Mouse (Mus musculus) left cerebral cortex, adult 18-20 months (tissue): ENCODE results near the gene Rgr. TPM values are rescaled to one million over a fixed set of nuclear protein-coding genes. Genes with fewer than 3 reads are reported as not detected.
A peak's percentile ranks its signal among the peaks of the same experiment; 100 is the strongest.

Experiments used
- DNase-seq, 2 experiments: peaks; one replicate each; pipeline ENCODE4 v3.0.0; 2021 to 2022; ENCODE audit warnings: low spot score in 2 of 2, mixed read lengths in 1 of 2
- long read RNA-seq, 2 experiments: library from polyadenylated mRNA; stranded (forward); transcript quantifications; one replicate each; pipeline ENCODE4 v2.0.0; 2021
- total RNA-seq, 2 experiments: library from RNA; stranded (reverse); gene quantifications; 2 replicates each; pipeline ENCODE4 v1.2.3; 2021

Gene Rgr
- not detected for total RNA-seq
- long read RNA-seq, experiment 1: 0 reads
- long read RNA-seq, experiment 2: 0 reads

GRCm38 (mm10) chr14:37048914-37049410 is at the start of gene Rgr:
Rgr (minus strand) TSS chr14:37048964.
- DNase-seq: no peak

- peak; percentile 9 to 37 for DNase-seq
Observed at GRCm38 (mm10) chr14:37097956-37098530, 49.3 kb upstream of the Rgr start, which contains the start of gene Cdhr1. Cdhr1 (minus strand) TSS chr14:37098347.

- no peak for DNase-seq
Observed at GRCm38 (mm10) chr14:37095556-37095955, 46.8 kb upstream of the Rgr start.

- DNase-seq: no peak
Observed at GRCm38 (mm10) chr14:37094436-37094835, 45.7 kb upstream of the Rgr start.

GRCm38 (mm10) chr14:37083755-37084154 is 35.0 kb upstream of the Rgr start:
- DNase-seq: no peak

- DNase-seq: no peak
Observed at GRCm38 (mm10) chr14:37080724-37081123, 32.0 kb upstream of the Rgr start.

GRCm38 (mm10) chr14:37068516-37068915 is 19.8 kb upstream of the Rgr start:
- DNase-seq: no peak

- no peak for DNase-seq
Observed at GRCm38 (mm10) chr14:37067629-37068028, 18.9 kb upstream of the Rgr start, which contains the start of gene Lrit2. Lrit2 (plus strand) TSS chr14:37067929.

- peak in 1 of 2 experiments; percentile 24 for DNase-seq
Observed at GRCm38 (mm10) chr14:37066636-37067035, 17.9 kb upstream of the Rgr start.

- DNase-seq: no peak
Observed at GRCm38 (mm10) chr14:37064849-37065248, 16.1 kb upstream of the Rgr start.

GRCm38 (mm10) chr14:37034432-37034831 is 14.3 kb downstream of the Rgr start:
- DNase-seq: no peak

GRCm38 (mm10) chr14:37033241-37033640 is 15.5 kb downstream of the Rgr start:
- peak; percentile 87 to 89 for DNase-seq

GRCm38 (mm10) chr14:37032481-37033104 is 16.2 kb downstream of the Rgr start:
- DNase-seq: no peak

- DNase-seq: no peak
Observed at GRCm38 (mm10) chr14:37028555-37028954, 20.2 kb downstream of the Rgr start.

- DNase-seq: no peak
Observed at GRCm38 (mm10) chr14:37027951-37028350, 20.8 kb downstream of the Rgr start.

- no peak for DNase-seq
Observed at GRCm38 (mm10) chr14:37027248-37027933, 21.4 kb downstream of the Rgr start.

- DNase-seq: no peak
Observed at GRCm38 (mm10) chr14:37015894-37016293, 32.9 kb downstream of the Rgr start.

- no peak for DNase-seq
Observed at GRCm38 (mm10) chr14:37013644-37014043, 35.1 kb downstream of the Rgr start.

GRCm38 (mm10) chr14:37009686-37010085 is 39.1 kb downstream of the Rgr start:
- DNase-seq: no peak

GRCm38 (mm10) chr14:37006489-37006888 is 42.3 kb downstream of the Rgr start:
- DNase-seq: no peak

GRCm38 (mm10) chr14:37005865-37006264 is 42.9 kb downstream of the Rgr start:
- DNase-seq: no peak
